Mouse (Mus musculus) stomach, embryonic 16.5 days (tissue): Measurements from ENCODE around the gene Gm17606. TPM values are rescaled to one million over a fixed set of nuclear protein-coding genes. Genes with fewer than 3 reads are reported as not detected.

Experiments used
- ATAC-seq: fragments of 200-750 bp; cut with Nextera tagmentation; 2 replicates; pipeline ENCODE4 v1.8.0; 2017; ENCODE audit warnings: moderate number of reproducible peaks, moderate TSS enrichment; ENCODE audit not compliant: insufficient read depth, low FRiP score
- H3K27ac ChIP-seq: fragments of 300-500 bp; sonication (generic); 2 replicates; pipeline ENCODE4 v1.5.1; 2014; ENCODE audit warnings: low read length
- H3K27me3 ChIP-seq: fragments of 300-500 bp; sonication (generic); 2 replicates; pipeline ENCODE4 v1.6.1; 2014; ENCODE audit warnings: low read length, control low read depth, mixed read lengths; ENCODE audit not compliant: control insufficient read depth, insufficient read depth
- H3K36me3 ChIP-seq: fragments of 300-500 bp; sonication (generic); 2 replicates; pipeline ENCODE4 v1.6.1; 2014; ENCODE audit warnings: low read length; ENCODE audit not compliant: control insufficient read depth, insufficient read depth
- H3K4me1 ChIP-seq: fragments of 300-500 bp; sonication (generic); 2 replicates; pipeline ENCODE4 v1.6.1; 2014; ENCODE audit warnings: low read length, control low read depth, mixed read lengths; ENCODE audit not compliant: control insufficient read depth, insufficient read depth
- H3K4me2 ChIP-seq: fragments of 300-500 bp; sonication (generic); 2 replicates; pipeline ENCODE4 v1.6.1; 2014; ENCODE audit warnings: low read depth, low read length, mixed read lengths
- H3K4me3 ChIP-seq: fragments of 300-500 bp; sonication (generic); replicated peaks from 2 replicates; pipeline ENCODE4 v1.5.1; 2014; ENCODE audit warnings: mild to moderate bottlenecking, low read length
- H3K9ac ChIP-seq: fragments of 300-500 bp; sonication (generic); 2 replicates; pipeline ENCODE4 v1.6.1; 2014; ENCODE audit warnings: low read length
- H3K9me3 ChIP-seq: fragments of 300-500 bp; sonication (generic); replicated peaks from 2 replicates; pipeline ENCODE4 v1.6.1; 2016; ENCODE audit warnings: low read length, control low read depth; ENCODE audit not compliant: control insufficient read depth
- WGBS: fragments of 180-500 bp; shearing (Covaris S2); extraction: QIAGEN DNeasy Blood & Tissue Kit; methylation state at CpG from one replicate; pipeline ENCODE4 v1.1.7; 2014; 5-methylcytosine and 5-hydroxymethylcytosine counted together
- polyA plus RNA-seq: library from polyadenylated mRNA; unstranded; fragments of >200 nt; fragmentation: Nextera tagmentation; extraction: Ambion mirVana; gene quantifications from 2 replicates; pipeline ENCODE4 v1.2.1, GENCODE M21; 2015

The Gm17606 gene
- not detected in 2 replicates for polyA plus RNA-seq

DNA sequence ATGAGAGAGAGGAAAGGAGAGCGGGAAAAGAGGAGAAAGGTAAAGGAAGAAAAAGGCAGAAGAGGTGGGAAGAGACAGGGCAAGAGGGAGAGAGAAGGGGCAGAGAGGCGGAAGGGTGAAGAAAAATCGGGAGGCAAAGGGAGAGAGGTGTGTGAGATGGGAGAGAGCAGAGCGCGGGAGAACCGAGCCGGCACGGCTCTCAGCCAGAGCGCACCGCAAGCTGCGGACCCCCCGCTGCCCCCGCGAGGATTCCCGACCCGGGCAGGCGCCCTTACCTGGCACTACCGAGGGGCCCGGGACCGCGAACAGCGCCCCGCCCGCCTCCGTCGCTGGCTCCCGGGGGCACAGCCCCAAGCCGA lies at the start of gene Gm17606:
TSS of gene Gm17606 (plus strand) at position 7 of the 359 bp plus-strand sequence.
- Histone ChIP-seq H3K27me3 (no peaks in the 10 kb centered on the region), H3K4me2 (peak within 1 kb of the TSS; percentile 96), H3K27ac (peak within 1 kb of the TSS; percentile 75), H3K4me1 (peaks cover 3% of the 10 kb centered on the region; the same call in 1 of the 2 replicates), H3K4me3 (peak within 1 kb of the TSS; percentile 74), H3K9ac (peak within 1 kb of the TSS; percentile 88), H3K9me3 (no peaks in the 10 kb centered on the region), H3K36me3 (peaks cover 21% of the 10 kb centered on the region)
- ATAC-seq = peak; percentile 22; the same call in 1 of the 2 replicates
- WGBS = 3% methylated on average over 26 of the region's 28 CpGs

DNA sequence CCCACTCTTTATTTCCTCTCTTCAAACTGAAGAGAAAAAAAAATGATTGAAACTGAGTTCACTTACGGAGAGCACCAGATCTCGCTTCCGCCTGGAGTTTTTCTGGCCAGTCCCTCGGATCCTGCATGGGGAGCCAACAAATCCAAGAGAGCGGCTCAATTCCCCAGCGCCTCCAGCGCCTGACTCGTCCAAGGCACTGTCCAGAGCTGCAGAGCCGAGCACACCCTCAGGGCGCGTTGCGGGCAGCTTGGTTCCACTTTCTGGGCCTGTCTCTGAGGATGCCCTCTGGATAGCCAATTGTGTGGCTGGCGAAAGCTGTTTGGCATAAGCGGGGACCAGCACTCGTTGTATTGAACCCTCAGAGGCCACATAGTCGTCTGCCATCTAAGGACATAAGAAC lies 49.7 kb upstream of the Gm17606 start:
- Histone ChIP-seq H3K27me3 (no peaks in the 10 kb centered on the region), H3K4me1 (no peaks in the 10 kb centered on the region), H3K9me3 (0 out of 2 replicates have a peak, but pooled peaks cover 4% of the 10 kb centered on the region), H3K4me2 (no peak overlapping the region), H3K4me3 (no peak overlapping the region), H3K9ac (no peak overlapping the region), H3K36me3 (no peaks in the 10 kb centered on the region; the same call in 1 of the 2 replicates), H3K27ac (no peak overlapping the region)
- WGBS = 92% methylated on average over 16 of the region's 16 CpGs
- ATAC-seq = no peak

DNA sequence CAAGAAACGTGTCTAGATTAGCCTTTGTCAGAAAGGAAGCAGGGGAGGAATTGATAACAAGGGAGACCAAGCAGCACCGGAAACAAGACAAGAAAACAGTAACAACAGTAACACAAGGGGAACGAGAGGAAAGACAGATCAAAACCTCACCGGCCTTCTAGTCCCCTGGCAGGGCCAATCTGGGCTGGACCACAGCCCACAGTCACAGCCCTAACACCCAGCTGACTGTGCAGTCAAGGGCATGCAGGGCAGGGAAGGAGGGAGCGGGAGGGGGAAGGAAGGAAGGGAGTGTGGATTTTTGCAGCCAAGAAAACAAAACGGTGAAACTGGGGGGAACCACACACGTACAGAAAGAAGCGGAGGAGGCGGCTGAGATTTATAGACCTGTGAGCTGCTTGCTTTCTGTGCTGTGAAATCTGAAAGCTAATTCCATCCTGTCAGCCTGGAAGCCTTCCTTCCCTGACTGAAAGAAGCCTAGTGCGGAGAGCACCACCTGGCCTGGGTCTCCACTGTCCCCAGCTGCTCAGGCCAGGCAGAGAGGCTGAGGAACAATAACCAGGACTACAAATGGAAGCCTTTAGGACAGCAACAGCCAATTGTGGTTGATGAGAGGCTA lies 48.3 kb upstream of the Gm17606 start:
- no peak; the same call in 1 of the 2 replicates for ATAC-seq
- WGBS = 53% methylated on average over 10 of the region's 10 CpGs
- no peak overlapping the region for H3K9ac ChIP-seq

DNA sequence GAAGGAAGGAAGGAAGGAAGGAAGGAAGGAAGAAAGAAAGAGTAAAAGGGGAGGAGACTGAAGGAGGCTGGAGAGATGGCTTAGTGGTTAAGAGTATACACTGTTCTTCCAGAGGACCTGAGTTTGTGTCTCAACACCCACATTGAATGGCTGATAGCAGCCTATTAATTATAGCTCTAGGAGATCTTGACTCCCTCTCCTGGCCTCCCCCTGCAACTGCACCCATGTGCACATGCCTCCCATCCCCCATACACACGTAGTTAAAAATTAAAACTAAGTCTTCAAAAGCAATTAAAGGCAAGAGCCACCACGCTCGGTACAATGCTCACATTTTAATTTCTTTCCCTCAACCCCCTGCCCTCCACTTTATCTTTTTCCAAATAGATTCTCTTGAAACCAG lies 46.7 kb upstream of the Gm17606 start:
- no peak for ATAC-seq
- Histone ChIP-seq H3K9ac (no peak overlapping the region), H3K36me3 (no peaks in the 10 kb centered on the region; the same call in 1 of the 2 replicates), H3K9me3 (0 out of 2 replicates have a peak, but pooled peaks cover 4% of the 10 kb centered on the region), H3K4me3 (no peak overlapping the region), H3K27ac (no peak overlapping the region), H3K4me1 (no peaks in the 10 kb centered on the region), H3K4me2 (no peak overlapping the region), H3K27me3 (no peaks in the 10 kb centered on the region)
- WGBS = 90% methylated on average over 3 of the region's 3 CpGs

More for the DNA sequence above, 48.3 kb upstream of the Gm17606 start:
- no peak overlapping the region for H3K4me3 ChIP-seq
- H3K4me1 ChIP-seq = no peaks in the 10 kb centered on the region
- 0 out of 2 replicates have a peak overlapping the region, but pooled peaks have one; percentile 29 for H3K27ac ChIP-seq
- H3K36me3 ChIP-seq = no peaks in the 10 kb centered on the region; the same call in 1 of the 2 replicates
- H3K27me3 ChIP-seq = no peaks in the 10 kb centered on the region
- no peak overlapping the region for H3K4me2 ChIP-seq
- H3K9me3 ChIP-seq = 0 out of 2 replicates have a peak, but pooled peaks cover 4% of the 10 kb centered on the region

DNA sequence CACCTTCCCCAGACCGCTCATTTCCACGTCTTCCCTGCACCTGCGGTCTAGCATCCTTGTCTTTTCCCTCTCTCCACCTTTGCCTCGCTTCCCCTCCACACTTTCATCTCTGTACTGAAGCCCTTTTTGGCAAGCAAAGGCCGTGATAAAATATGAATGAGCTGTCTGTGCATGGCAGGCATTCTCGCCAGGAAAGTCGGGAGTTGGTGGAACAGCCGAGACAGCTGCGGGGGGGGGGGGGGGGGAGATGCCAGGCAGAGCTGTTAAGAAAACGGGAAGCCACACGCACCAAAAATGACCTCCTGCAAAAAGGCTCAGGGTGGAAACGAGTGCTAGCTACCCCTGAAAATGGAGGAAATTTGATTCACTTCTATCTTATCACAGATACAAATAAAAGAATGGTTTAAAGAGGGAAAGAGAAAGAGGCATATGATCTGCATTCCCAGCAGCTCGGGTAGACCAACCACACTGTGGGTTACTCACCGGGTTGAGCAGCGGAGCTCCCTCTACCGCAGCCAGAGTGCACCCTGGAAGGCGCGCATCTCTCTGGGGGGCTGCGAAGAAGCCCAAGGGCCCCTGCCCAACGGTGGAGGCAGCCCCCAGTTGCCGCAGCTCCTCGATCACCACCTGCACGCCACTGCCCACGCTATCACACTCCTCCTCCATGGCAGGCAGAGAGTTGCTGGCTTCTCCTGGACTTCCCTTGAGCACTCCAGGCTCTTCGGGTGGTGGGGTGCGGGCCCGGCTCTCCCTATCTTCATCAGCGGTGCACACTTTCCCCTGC lies 45.9 kb upstream of the Gm17606 start:
- H3K4me2 ChIP-seq = no peak overlapping the region
- no peak overlapping the region for H3K9ac ChIP-seq
- no peaks in the 10 kb centered on the region for H3K4me1 ChIP-seq
- WGBS = 69% methylated on average over 28 of the region's 28 CpGs
- H3K27ac ChIP-seq = no peak overlapping the region
- H3K27me3 ChIP-seq = no peaks in the 10 kb centered on the region
- H3K9me3 ChIP-seq = 0 out of 2 replicates have a peak, but pooled peaks cover 4% of the 10 kb centered on the region
- no peaks in the 10 kb centered on the region; the same call in 1 of the 2 replicates for H3K36me3 ChIP-seq
- no peak overlapping the region for H3K4me3 ChIP-seq
- ATAC-seq = no peak

DNA sequence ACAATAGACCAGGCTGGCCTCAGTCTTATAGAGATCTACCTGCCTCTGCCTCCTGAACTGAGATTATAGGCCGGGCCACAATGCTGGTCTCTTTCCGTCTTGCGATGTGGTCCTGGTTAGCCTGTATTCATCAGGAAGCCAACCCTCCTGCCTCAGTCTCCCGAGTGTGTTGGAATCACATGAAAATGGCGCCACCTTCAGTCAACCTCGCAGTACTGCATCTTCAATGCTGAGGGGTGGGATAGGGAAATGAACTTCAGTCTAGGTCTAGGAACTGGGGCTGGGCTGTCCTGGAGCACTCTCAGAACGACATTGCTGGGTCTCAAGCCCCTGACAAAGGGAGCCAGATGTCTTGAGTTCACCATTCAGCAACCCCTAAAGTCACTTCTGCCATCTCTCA lies 43.7 kb upstream of the Gm17606 start:
- WGBS = 75% methylated on average over 7 of the region's 7 CpGs
- H3K4me3 ChIP-seq = no peak overlapping the region
- no peaks in the 10 kb centered on the region for H3K27me3 ChIP-seq
- no peak for ATAC-seq
- no peak overlapping the region for H3K4me2 ChIP-seq
- H3K9ac ChIP-seq = no peak overlapping the region
- no peak overlapping the region for H3K27ac ChIP-seq
- 0 out of 2 replicates have a peak, but pooled peaks cover 4% of the 10 kb centered on the region for H3K9me3 ChIP-seq
- H3K36me3 ChIP-seq = no peaks in the 10 kb centered on the region; the same call in 1 of the 2 replicates
- no peaks in the 10 kb centered on the region for H3K4me1 ChIP-seq

DNA sequence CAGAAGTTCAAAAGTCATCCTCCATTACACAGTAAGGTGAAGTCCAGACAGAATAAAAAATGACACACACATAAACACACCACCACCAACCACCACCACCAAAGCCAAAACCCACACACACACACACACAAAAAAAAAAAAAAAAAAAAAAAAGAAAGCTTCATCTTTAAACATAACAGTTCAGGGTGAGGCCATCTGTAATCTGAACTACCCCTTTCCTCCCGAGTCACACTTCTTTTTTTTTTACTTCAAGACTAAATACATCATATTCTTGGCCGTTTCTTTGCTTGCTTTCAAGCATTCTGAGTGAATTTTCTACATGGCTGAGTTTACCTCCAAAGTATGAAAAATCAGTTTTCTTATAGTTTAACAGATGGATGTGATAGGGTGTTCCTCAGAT lies 39.2 kb upstream of the Gm17606 start:
- WGBS = 52% methylated on average over 2 of the region's 2 CpGs
- no peak for ATAC-seq
- no peak overlapping the region for H3K9ac ChIP-seq
- H3K4me2 ChIP-seq = no peak overlapping the region
- no peaks in the 10 kb centered on the region for H3K36me3 ChIP-seq
- H3K9me3 ChIP-seq = no peaks in the 10 kb centered on the region
- H3K4me3 ChIP-seq = no peak overlapping the region
- peaks cover 12% of the 10 kb centered on the region for H3K4me1 ChIP-seq
- no peak overlapping the region for H3K27ac ChIP-seq
- H3K27me3 ChIP-seq = no peaks in the 10 kb centered on the region

DNA sequence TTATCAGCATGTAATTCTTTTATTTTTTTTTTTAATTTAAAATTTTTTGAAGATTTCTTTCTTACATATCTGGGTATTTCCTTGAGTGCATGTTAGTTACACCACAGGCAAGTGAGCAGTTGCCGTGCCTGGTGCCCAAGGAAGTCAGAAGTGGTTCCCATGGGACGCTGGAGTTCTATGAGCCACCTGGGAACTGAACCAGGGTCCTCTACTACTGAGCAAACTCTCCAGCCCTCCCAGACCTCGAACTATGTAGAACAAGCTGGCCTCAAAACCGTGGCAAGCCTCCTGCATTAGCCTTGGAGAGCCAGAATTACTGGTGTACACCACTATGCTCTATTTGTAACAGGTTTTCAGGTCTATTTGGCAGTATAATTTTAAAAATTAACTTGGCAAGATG lies 38.1 kb upstream of the Gm17606 start:
- Histone ChIP-seq H3K4me1 (peaks cover 12% of the 10 kb centered on the region), H3K9ac (peak overlapping the region; percentile 85), H3K27me3 (no peaks in the 10 kb centered on the region), H3K4me2 (peak overlapping the region; percentile 46), H3K9me3 (no peaks in the 10 kb centered on the region), H3K27ac (peak overlapping the region; percentile 94), H3K4me3 (peak overlapping the region; percentile 66), H3K36me3 (no peaks in the 10 kb centered on the region)
- no peak for ATAC-seq
- WGBS = 43% methylated on average over 4 of the region's 4 CpGs
